Mouse (Mus musculus): ENCODE measurements around the gene Prg3. TPM values are rescaled to one million over a fixed set of nuclear protein-coding genes. Genes with fewer than 3 reads are reported as not detected.

Gene Prg3
- polyA plus RNA-seq, 1 experiment: 0.88 TPM

- WGBS: 80% methylated on average over 6 of the region's 6 CpGs
Measured at GRCm38 (mm10) chr2:85029897-85030296, 41.9 kb downstream of the Prg3 start.

GRCm38 (mm10) chr2:85030989-85031388, 43.0 kb downstream of the Prg3 start:
- TF ChIP-seq POLR2A (IDR thresholded peaks at IDR 0.05; ENCODE audit: control insufficient read depth, extremely low read depth, insufficient read depth, low read length, poor library complexity): no peak
- no peak overlapping the region for H3K4me3 ChIP-seq (ENCODE audit: control insufficient read depth, insufficient read depth, low read length)
- no peaks in the 10 kb centered on the region for H3K27me3 ChIP-seq (ENCODE audit: control insufficient read depth, insufficient read depth, low read length)
- no peaks in the 10 kb centered on the region for H3K36me3 ChIP-seq (ENCODE audit: control insufficient read depth, insufficient read depth, low read length)
- peaks cover 3% of the 10 kb centered on the region; the same call in 1 of the 2 replicates for H3K4me1 ChIP-seq (replicated peaks; ENCODE audit: control insufficient read depth, insufficient read depth, low read length)
- H3K27ac ChIP-seq (ENCODE audit: control insufficient read depth, insufficient read depth, low read length): no peak overlapping the region
- DNase-seq: no peak
- WGBS: 61% methylated on average over 6 of the region's 6 CpGs

More at GRCm38 (mm10) chr2:85029897-85030296, 41.9 kb downstream of the Prg3 start:
- Histone ChIP-seq H3K27ac (ENCODE audit: control insufficient read depth, insufficient read depth, low read length) (no peak overlapping the region), H3K27me3 (ENCODE audit: control insufficient read depth, insufficient read depth, low read length) (no peaks in the 10 kb centered on the region), H3K36me3 (ENCODE audit: control insufficient read depth, insufficient read depth, low read length) (no peaks in the 10 kb centered on the region), H3K4me1 (replicated peaks; ENCODE audit: control insufficient read depth, insufficient read depth, low read length) (peaks cover 3% of the 10 kb centered on the region; the same call in 1 of the 2 replicates), H3K4me3 (ENCODE audit: control insufficient read depth, insufficient read depth, low read length) (no peak overlapping the region)
- DNase-seq: no peak
- TF ChIP-seq CTCF (IDR thresholded peaks at IDR 0.05; ENCODE audit: borderline replicate concordance, control insufficient read depth, extremely low read depth, insufficient read depth, low read length, poor library complexity): no peak
- TF ChIP-seq POLR2A (IDR thresholded peaks at IDR 0.05; ENCODE audit: control insufficient read depth, extremely low read depth, insufficient read depth, low read length, poor library complexity): no peak

DNA sequence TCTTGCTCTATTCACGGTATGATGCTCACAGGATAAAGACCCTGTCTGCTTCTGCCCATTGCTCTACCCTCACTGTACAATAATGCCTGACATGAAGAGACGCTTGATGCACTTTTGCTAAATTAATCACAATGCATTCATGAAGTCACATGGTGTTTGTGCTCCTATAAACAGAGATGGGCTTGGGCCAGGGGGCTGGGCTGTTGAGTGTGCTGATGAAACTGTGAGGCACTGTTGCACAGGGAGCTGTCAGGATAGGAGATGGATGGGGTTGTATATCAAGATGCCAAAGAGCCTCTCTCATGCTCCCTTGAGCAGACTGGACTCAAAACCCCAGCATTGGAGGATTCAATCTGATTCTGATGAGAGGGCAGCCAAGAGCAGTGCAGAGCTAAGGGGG, 45.1 kb downstream of the Prg3 start:
- 89% methylated on average over 2 of the region's 2 CpGs for WGBS
- Histone ChIP-seq H3K27me3 (ENCODE audit: control insufficient read depth, insufficient read depth, low read length) (no peaks in the 10 kb centered on the region), H3K4me3 (ENCODE audit: control insufficient read depth, insufficient read depth, low read length) (no peak overlapping the region), H3K36me3 (ENCODE audit: control insufficient read depth, insufficient read depth, low read length) (no peaks in the 10 kb centered on the region), H3K4me1 (replicated peaks; ENCODE audit: control insufficient read depth, insufficient read depth, low read length) (peaks cover 12% of the 10 kb centered on the region), H3K27ac (ENCODE audit: control insufficient read depth, insufficient read depth, low read length) (no peak overlapping the region)
- TF ChIP-seq CTCF (IDR thresholded peaks at IDR 0.05; ENCODE audit: borderline replicate concordance, control insufficient read depth, extremely low read depth, insufficient read depth, low read length, poor library complexity) (no peak), POLR2A (IDR thresholded peaks at IDR 0.05; ENCODE audit: control insufficient read depth, extremely low read depth, insufficient read depth, low read length, poor library complexity) (no peak)
- DNase-seq: no peak

- Histone ChIP-seq H3K27me3 (ENCODE audit: control insufficient read depth, insufficient read depth, low read length) (no peaks in the 10 kb centered on the region), H3K4me3 (ENCODE audit: control insufficient read depth, insufficient read depth, low read length) (no peak overlapping the region)
- WGBS: 8% methylated on average over 7 of the region's 7 CpGs
Measured at GRCm38 (mm10) chr2:85034169-85034568, 46.2 kb downstream of the Prg3 start.

DNA sequence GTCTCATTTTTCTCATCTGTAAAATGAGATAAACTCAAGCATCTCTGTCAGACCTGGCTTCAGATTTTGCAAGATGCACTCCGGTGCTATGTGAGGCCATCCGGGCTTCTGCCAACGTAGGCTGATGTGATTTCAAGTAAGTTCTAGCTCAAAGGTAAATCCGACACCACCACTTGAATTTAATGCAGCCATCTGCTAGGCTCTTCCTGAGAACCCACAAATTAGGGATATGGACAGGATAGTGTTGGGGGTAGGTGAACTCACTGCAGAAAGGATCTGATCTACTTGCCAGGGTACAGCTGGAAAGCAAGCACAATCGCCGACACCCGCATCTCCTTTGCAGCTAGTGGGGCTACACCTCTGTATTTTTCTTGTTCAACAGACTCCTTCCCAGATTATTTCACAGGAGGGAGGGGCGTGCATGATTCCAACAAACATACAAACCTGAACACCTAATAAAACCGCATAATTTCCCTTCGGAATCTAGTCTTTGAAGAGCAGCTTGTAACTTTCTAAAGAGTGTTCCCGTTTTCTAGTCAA, 48.6 kb downstream of the Prg3 start:
- TF ChIP-seq CTCF (IDR thresholded peaks at IDR 0.05; ENCODE audit: borderline replicate concordance, control insufficient read depth, extremely low read depth, insufficient read depth, low read length, poor library complexity): no peak
- TF ChIP-seq POLR2A (IDR thresholded peaks at IDR 0.05; ENCODE audit: control insufficient read depth, extremely low read depth, insufficient read depth, low read length, poor library complexity): no peak
- Histone ChIP-seq H3K4me3 (ENCODE audit: control insufficient read depth, insufficient read depth, low read length) (peak overlapping the region; percentile 25), H3K27me3 (ENCODE audit: control insufficient read depth, insufficient read depth, low read length) (no peaks in the 10 kb centered on the region), H3K36me3 (ENCODE audit: control insufficient read depth, insufficient read depth, low read length) (peaks cover 16% of the 10 kb centered on the region), H3K27ac (ENCODE audit: control insufficient read depth, insufficient read depth, low read length) (no peak overlapping the region), H3K4me1 (replicated peaks; ENCODE audit: control insufficient read depth, insufficient read depth, low read length) (peaks cover 15% of the 10 kb centered on the region)
- DNase-seq: no peak
- WGBS: 18% methylated on average over 11 of the region's 11 CpGs

More at GRCm38 (mm10) chr2:85034169-85034568, 46.2 kb downstream of the Prg3 start:
- H3K36me3 ChIP-seq (ENCODE audit: control insufficient read depth, insufficient read depth, low read length): no peaks in the 10 kb centered on the region
- no peak for DNase-seq
- peaks cover 15% of the 10 kb centered on the region for H3K4me1 ChIP-seq (replicated peaks; ENCODE audit: control insufficient read depth, insufficient read depth, low read length)
- no peak overlapping the region for H3K27ac ChIP-seq (ENCODE audit: control insufficient read depth, insufficient read depth, low read length)
- TF ChIP-seq POLR2A (IDR thresholded peaks at IDR 0.05; ENCODE audit: control insufficient read depth, extremely low read depth, insufficient read depth, low read length, poor library complexity): no peak
- TF ChIP-seq CTCF (IDR thresholded peaks at IDR 0.05; ENCODE audit: borderline replicate concordance, control insufficient read depth, extremely low read depth, insufficient read depth, low read length, poor library complexity): no peak

DNA sequence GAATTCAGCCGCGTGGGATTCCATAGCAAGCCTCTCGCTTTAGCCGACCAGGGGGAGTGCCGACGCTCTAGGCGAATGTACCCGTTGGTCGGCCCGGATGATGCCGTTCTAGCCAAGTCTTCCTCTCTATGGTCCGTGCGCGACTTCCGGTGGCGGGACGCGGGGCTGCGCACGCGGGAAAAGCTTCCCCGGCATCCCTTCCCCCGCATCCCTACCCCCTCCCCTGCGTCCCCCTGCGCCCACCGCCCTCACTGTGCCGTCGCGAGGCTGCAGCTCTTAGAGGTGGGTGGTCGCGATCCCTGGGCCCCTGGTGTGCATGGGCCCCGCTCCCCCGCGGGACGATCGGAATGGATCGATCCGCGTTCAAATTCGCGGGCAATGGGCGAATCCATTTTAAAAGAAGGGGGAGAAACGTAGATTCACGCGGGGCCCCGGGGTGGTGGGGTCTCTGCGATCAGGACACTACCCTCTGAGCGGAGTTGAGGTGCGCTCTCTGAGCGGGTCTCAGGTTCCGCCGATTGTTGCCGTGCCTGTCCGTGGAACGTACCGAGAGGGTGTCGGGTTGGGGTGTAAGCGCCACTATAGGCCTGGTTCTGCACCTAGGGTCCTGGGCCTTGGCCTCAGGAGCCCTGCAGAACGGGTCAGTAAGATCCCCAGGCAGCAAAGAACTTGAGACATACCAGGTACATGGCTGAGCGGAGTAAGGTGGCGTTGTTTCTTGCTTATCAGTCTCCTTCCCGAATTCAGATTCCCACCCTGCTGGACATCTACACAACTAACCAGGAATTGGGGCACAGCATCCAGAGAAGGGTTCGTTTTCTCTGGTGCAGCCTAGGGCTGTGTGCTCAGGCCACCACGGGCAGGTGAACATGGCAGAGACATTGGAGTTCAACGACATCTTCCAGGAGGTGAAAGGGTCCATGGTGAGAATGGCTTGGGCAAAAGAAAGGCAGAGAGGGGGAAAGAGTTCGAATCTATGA, 49.3 kb downstream of the Prg3 start, which contains the start of the genes Ssrp1 and P2rx3:
TSS of gene Ssrp1 (plus strand) at position 188 of the 980 bp plus-strand sequence.
TSS of gene P2rx3 (minus strand) at position 416 of the 980 bp plus-strand sequence.
- H3K4me1 ChIP-seq (replicated peaks; ENCODE audit: control insufficient read depth, insufficient read depth, low read length): peaks cover 15% of the 10 kb centered on the region
- DNase-seq: peak; percentile 88
- no peaks in the 10 kb centered on the region for H3K27me3 ChIP-seq (ENCODE audit: control insufficient read depth, insufficient read depth, low read length)
- under 1% methylated on average over 66 of the region's 66 CpGs for WGBS
- peak within 1 kb of the TSS; percentile 91 for H3K4me3 ChIP-seq (ENCODE audit: control insufficient read depth, insufficient read depth, low read length)
- TF ChIP-seq POLR2A (IDR thresholded peaks at IDR 0.05; ENCODE audit: control insufficient read depth, extremely low read depth, insufficient read depth, low read length, poor library complexity): no peak
- 0 out of 2 replicates have a peak, but pooled peaks have one; percentile 6 for TF ChIP-seq CTCF (IDR thresholded peaks at IDR 0.05; ENCODE audit: borderline replicate concordance, control insufficient read depth, extremely low read depth, insufficient read depth, low read length, poor library complexity)
- H3K36me3 ChIP-seq (ENCODE audit: control insufficient read depth, insufficient read depth, low read length): peaks cover 23% of the 10 kb centered on the region
- peak within 1 kb of the TSS; percentile 20; the same call in 1 of the 2 replicates for H3K27ac ChIP-seq (ENCODE audit: control insufficient read depth, insufficient read depth, low read length)

Measured in thymus, adult 2 months (tissue).